Mouse (Mus musculus): ENCODE results near the gene Gabrb3.

DNA sequence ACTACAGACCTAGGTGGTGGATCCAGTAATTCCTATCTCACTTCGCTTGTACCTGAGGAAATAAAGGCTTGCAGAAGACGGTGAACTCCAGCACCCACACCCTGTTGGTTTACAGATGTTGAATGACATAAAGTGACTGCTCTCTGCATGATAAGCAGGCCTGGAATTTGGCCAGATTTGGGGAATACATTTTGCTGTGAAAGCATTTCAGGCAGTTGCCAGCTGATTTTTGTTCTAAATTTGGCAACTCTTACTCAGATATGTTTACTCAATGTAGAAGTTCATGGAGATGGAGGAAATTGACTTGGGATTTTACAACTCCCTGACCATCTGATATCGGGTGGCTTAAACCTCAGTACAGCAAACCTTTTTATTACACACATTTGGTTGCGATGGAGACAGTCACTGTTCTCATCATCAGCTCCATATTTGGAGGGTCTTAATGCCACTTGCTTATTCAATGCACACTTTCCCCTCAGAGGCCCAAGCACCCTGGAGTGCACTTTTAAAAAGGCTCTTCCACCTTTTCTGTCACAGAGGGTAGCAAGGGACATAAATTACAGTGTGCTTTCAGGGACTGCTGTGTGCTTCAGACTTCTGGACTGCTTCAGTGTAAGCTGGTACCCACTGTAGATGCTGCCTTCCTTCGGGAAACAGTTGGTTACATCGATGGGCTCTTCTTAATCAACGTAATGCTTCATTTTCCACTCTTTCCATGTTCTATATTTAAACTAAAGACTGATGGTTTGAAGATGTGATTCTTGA lies 287.7 kb downstream of the Gabrb3 start:
- TF ChIP-seq CTCF (IDR thresholded peaks at IDR 0.05; ENCODE audit: borderline replicate concordance, extremely low read depth, insufficient read depth, insufficient read length) (no peak), POLR2A (IDR thresholded peaks at IDR 0.05; ENCODE audit: borderline replicate concordance, extremely low read depth, insufficient read depth, insufficient read length, poor library complexity, severe bottlenecking) (no peak)
